Mouse (Mus musculus) embryonic facial prominence, embryonic 12.5 days (tissue): ENCODE measurements at regions not wholly inside any gene's neighbourhood (a gene's known extent, or its start where the extent isn't known, plus 50 kb on each side); places are given as distances from the start of the nearest gene placed in this dataset.

ENCODE experiments used
- ATAC-seq: fragments of 200-750 bp; cut with Nextera tagmentation; 2 replicates; pipeline ENCODE4 v1.8.0; 2017; ENCODE audit not compliant: insufficient number of reproducible peaks, insufficient read depth, low FRiP score, low TSS enrichment
- H3K27ac ChIP-seq: fragments of 300-500 bp; sonication (generic); 2 replicates; pipeline ENCODE4 v1.5.1; 2016; ENCODE audit warnings: mild to moderate bottlenecking
- H3K27me3 ChIP-seq: fragments of 300-500 bp; sonication (generic); 2 replicates; pipeline ENCODE4 v1.6.1; 2016; ENCODE audit warnings: mild to moderate bottlenecking, moderate library complexity
- H3K36me3 ChIP-seq: fragments of 300-500 bp; sonication (generic); 2 replicates; pipeline ENCODE4 v1.6.1; 2016; ENCODE audit warnings: mild to moderate bottlenecking
- H3K4me1 ChIP-seq: fragments of 300-500 bp; sonication (generic); 2 replicates; pipeline ENCODE4 v1.6.1; 2016
- H3K4me2 ChIP-seq: fragments of 300-500 bp; sonication (generic); replicated peaks from 2 replicates; pipeline ENCODE4 v1.6.1; 2016; ENCODE audit warnings: mild to moderate bottlenecking, moderate library complexity
- H3K4me3 ChIP-seq: fragments of 300-500 bp; sonication (generic); 2 replicates; pipeline ENCODE4 v1.5.1; 2016; ENCODE audit warnings: mild to moderate bottlenecking
- H3K9ac ChIP-seq: fragments of 300-500 bp; sonication (generic); 2 replicates; pipeline ENCODE4 v1.6.1; 2016; ENCODE audit warnings: mild to moderate bottlenecking, moderate library complexity
- H3K9me3 ChIP-seq: fragments of 300-500 bp; sonication (generic); 2 replicates; pipeline ENCODE4 v1.6.1; 2016; ENCODE audit warnings: mild to moderate bottlenecking, moderate library complexity
- WGBS: fragments of 180-500 bp; shearing (Covaris S2); methylation state at CpG from one replicate; pipeline ENCODE4 v1.1.7; 2016; 5-methylcytosine and 5-hydroxymethylcytosine counted together

GRCm38 (mm10) chr15:62694734-62695133 lies 1150.2 kb downstream of the Gsdmc2 start:
- Histone ChIP-seq H3K4me2 (no peak overlapping the region), H3K4me3 (no peak overlapping the region), H3K27ac (no peak overlapping the region), H3K27me3 (no peaks in the 10 kb centered on the region), H3K36me3 (no peaks in the 10 kb centered on the region), H3K9ac (no peak overlapping the region), H3K9me3 (no peaks in the 10 kb centered on the region), H3K4me1 (no peaks in the 10 kb centered on the region)
- WGBS = 44% methylated on average over 3 of the region's 3 CpGs
- ATAC-seq = no peak

GRCm38 (mm10) chr15:62693671-62694070 lies 1151.3 kb downstream of the Gsdmc2 start:
- H3K4me2 ChIP-seq = no peak overlapping the region
- no peaks in the 10 kb centered on the region for H3K4me1 ChIP-seq
- no peaks in the 10 kb centered on the region for H3K36me3 ChIP-seq
- H3K9me3 ChIP-seq = no peaks in the 10 kb centered on the region
- no peak overlapping the region for H3K4me3 ChIP-seq
- no peaks in the 10 kb centered on the region for H3K27me3 ChIP-seq
- H3K9ac ChIP-seq = no peak overlapping the region
- no peak for ATAC-seq
- no peak overlapping the region for H3K27ac ChIP-seq
- WGBS = 94% methylated on average over 9 of the region's 10 CpGs

- no peaks in the 10 kb centered on the region for H3K4me1 ChIP-seq
- H3K4me3 ChIP-seq = no peak overlapping the region
- no peak overlapping the region for H3K4me2 ChIP-seq
- no peaks in the 10 kb centered on the region for H3K36me3 ChIP-seq
- no peak overlapping the region for H3K27ac ChIP-seq
- H3K27me3 ChIP-seq = no peaks in the 10 kb centered on the region
- ATAC-seq = no peak
- H3K9ac ChIP-seq = no peak overlapping the region
- WGBS = 79% methylated on average over 4 of the region's 4 CpGs
- no peaks in the 10 kb centered on the region for H3K9me3 ChIP-seq
Measured at GRCm38 (mm10) chr15:62673410-62673809, 1171.6 kb downstream of the Gsdmc2 start.

- no peak for ATAC-seq
- no peak overlapping the region for H3K9ac ChIP-seq
- H3K36me3 ChIP-seq = no peaks in the 10 kb centered on the region
- H3K4me3 ChIP-seq = no peak overlapping the region
- no peaks in the 10 kb centered on the region for H3K9me3 ChIP-seq
- no peaks in the 10 kb centered on the region for H3K27me3 ChIP-seq
- 73% methylated on average over 3 of the region's 3 CpGs for WGBS
- no peak overlapping the region for H3K27ac ChIP-seq
- no peaks in the 10 kb centered on the region for H3K4me1 ChIP-seq
- H3K4me2 ChIP-seq = no peak overlapping the region
Measured at GRCm38 (mm10) chr15:62670026-62670425, 1175.0 kb downstream of the Gsdmc2 start.

- no peak overlapping the region for H3K4me3 ChIP-seq
- no peaks in the 10 kb centered on the region for H3K4me1 ChIP-seq
- 67% methylated on average over 4 of the region's 4 CpGs for WGBS
- no peak overlapping the region for H3K27ac ChIP-seq
- no peaks in the 10 kb centered on the region for H3K9me3 ChIP-seq
- no peak overlapping the region for H3K4me2 ChIP-seq
- H3K36me3 ChIP-seq = no peaks in the 10 kb centered on the region
- ATAC-seq = no peak
- no peaks in the 10 kb centered on the region for H3K27me3 ChIP-seq
- no peak overlapping the region for H3K9ac ChIP-seq
Measured at GRCm38 (mm10) chr15:62659096-62659495, 1185.9 kb downstream of the Gsdmc2 start.

- Histone ChIP-seq H3K9ac (no peak overlapping the region), H3K27me3 (no peaks in the 10 kb centered on the region), H3K4me3 (no peak overlapping the region), H3K4me1 (no peaks in the 10 kb centered on the region), H3K27ac (no peak overlapping the region), H3K4me2 (no peak overlapping the region), H3K36me3 (no peaks in the 10 kb centered on the region), H3K9me3 (no peaks in the 10 kb centered on the region)
- 86% methylated on average over 1 of the region's 1 CpGs for WGBS
- ATAC-seq = no peak
Measured at GRCm38 (mm10) chr15:62658695-62659094, 1186.3 kb downstream of the Gsdmc2 start.

- WGBS = 83% methylated on average over 6 of the region's 6 CpGs
- no peak for ATAC-seq
- H3K4me3 ChIP-seq = no peak overlapping the region
Measured at GRCm38 (mm10) chr15:62646476-62647168, 1198.4 kb downstream of the Gsdmc2 start.

GRCm38 (mm10) chr15:62644744-62645143 lies 1200.2 kb downstream of the Gsdmc2 start:
- 78% methylated on average over 2 of the region's 2 CpGs for WGBS
- no peak for ATAC-seq
- no peaks in the 10 kb centered on the region for H3K27me3 ChIP-seq
- no peaks in the 10 kb centered on the region for H3K9me3 ChIP-seq
- no peak overlapping the region for H3K9ac ChIP-seq
- H3K36me3 ChIP-seq = no peaks in the 10 kb centered on the region
- H3K4me3 ChIP-seq = no peak overlapping the region
- no peaks in the 10 kb centered on the region for H3K4me1 ChIP-seq
- no peak overlapping the region for H3K4me2 ChIP-seq
- no peak overlapping the region for H3K27ac ChIP-seq

More at GRCm38 (mm10) chr15:62646476-62647168, 1198.4 kb downstream of the Gsdmc2 start:
- no peak overlapping the region for H3K9ac ChIP-seq
- no peaks in the 10 kb centered on the region for H3K9me3 ChIP-seq
- H3K4me1 ChIP-seq = no peaks in the 10 kb centered on the region
- H3K27ac ChIP-seq = no peak overlapping the region
- no peak overlapping the region for H3K4me2 ChIP-seq
- H3K27me3 ChIP-seq = no peaks in the 10 kb centered on the region
- H3K36me3 ChIP-seq = no peaks in the 10 kb centered on the region

- no peak for ATAC-seq
- H3K36me3 ChIP-seq = no peaks in the 10 kb centered on the region
- no peaks in the 10 kb centered on the region for H3K4me1 ChIP-seq
- 63% methylated on average over 1 of the region's 1 CpGs for WGBS
- H3K27ac ChIP-seq = no peak overlapping the region
- no peak overlapping the region for H3K4me3 ChIP-seq
- H3K9me3 ChIP-seq = no peaks in the 10 kb centered on the region
- H3K9ac ChIP-seq = no peak overlapping the region
- H3K27me3 ChIP-seq = no peaks in the 10 kb centered on the region
- no peak overlapping the region for H3K4me2 ChIP-seq
Measured at GRCm38 (mm10) chr15:62644296-62644695, 1200.7 kb downstream of the Gsdmc2 start.

- Histone ChIP-seq H3K4me3 (no peak overlapping the region), H3K9ac (no peak overlapping the region), H3K27ac (no peak overlapping the region), H3K27me3 (no peaks in the 10 kb centered on the region), H3K9me3 (no peaks in the 10 kb centered on the region), H3K4me2 (no peak overlapping the region), H3K4me1 (no peaks in the 10 kb centered on the region), H3K36me3 (no peaks in the 10 kb centered on the region)
- 72% methylated on average over 7 of the region's 7 CpGs for WGBS
- ATAC-seq = no peak
Measured at GRCm38 (mm10) chr15:62641051-62641710, 1203.8 kb downstream of the Gsdmc2 start.

GRCm38 (mm10) chr15:62625406-62625805 lies 1219.6 kb downstream of the Gsdmc2 start:
- H3K4me3 ChIP-seq = no peak overlapping the region
- 81% methylated on average over 7 of the region's 7 CpGs for WGBS
- no peaks in the 10 kb centered on the region for H3K27me3 ChIP-seq
- no peak for ATAC-seq
- no peaks in the 10 kb centered on the region for H3K4me1 ChIP-seq
- H3K9ac ChIP-seq = no peak overlapping the region
- H3K4me2 ChIP-seq = no peak overlapping the region
- H3K36me3 ChIP-seq = no peaks in the 10 kb centered on the region
- no peaks in the 10 kb centered on the region for H3K9me3 ChIP-seq
- H3K27ac ChIP-seq = no peak overlapping the region

GRCm38 (mm10) chr15:62616042-62616441 lies 1228.9 kb downstream of the Gsdmc2 start:
- WGBS = 91% methylated on average over 5 of the region's 5 CpGs
- Histone ChIP-seq H3K36me3 (no peaks in the 10 kb centered on the region), H3K27me3 (no peaks in the 10 kb centered on the region), H3K9me3 (no peaks in the 10 kb centered on the region), H3K4me3 (no peak overlapping the region), H3K9ac (no peak overlapping the region), H3K4me2 (no peak overlapping the region), H3K27ac (no peak overlapping the region), H3K4me1 (no peaks in the 10 kb centered on the region)
- ATAC-seq = no peak
